Mouse (Mus musculus) ES-E14 (cell line): Measurements from ENCODE around the gene Dctd.

ENCODE experiments used
- CHD2 ChIP-seq: IDR thresholded peaks from 2 replicates; pipeline ENCODE4 v1.6.1; 2014; ENCODE audit warnings: mild to moderate bottlenecking, low read depth, low read length, inconsistent platforms
- ZC3H11A ChIP-seq: IDR thresholded peaks from 2 replicates; pipeline ENCODE4 v1.6.1; 2012; ENCODE audit warnings: low read depth, mild to moderate bottlenecking, inconsistent platforms, low read length, borderline replicate concordance

DNA sequence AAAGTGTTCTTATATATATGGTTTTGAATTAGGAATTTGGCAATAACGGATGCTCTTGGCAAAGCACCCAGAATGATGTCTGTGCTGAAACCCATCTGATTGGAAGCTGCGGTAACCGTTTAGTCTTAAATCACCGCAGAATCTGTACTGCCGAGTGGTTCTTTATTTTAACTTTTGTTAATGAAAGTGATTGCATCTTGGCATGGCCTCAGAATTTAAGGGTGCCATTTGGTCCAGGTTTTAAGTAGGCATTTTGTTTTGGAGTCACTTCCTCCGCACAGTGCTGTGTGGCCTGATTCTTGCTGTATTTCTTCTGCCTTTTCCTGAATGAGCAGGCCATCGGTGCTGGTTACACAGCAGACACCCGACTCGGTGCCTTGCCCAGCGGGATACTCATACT, 47.6 kb downstream of the Dctd start:
- TF ChIP-seq ZC3H11A: no peak
- no peak for TF ChIP-seq CHD2
